Mouse (Mus musculus) brain, embryonic 14.5 days (tissue): ENCODE results near the gene Ephb1.

Experiments
- CTCF ChIP-seq: fragments of 200-500 bp; IDR thresholded peaks from 2 replicates; pipeline ENCODE4 v1.5.1; 2012; ENCODE audit warnings: inconsistent platforms, mild to moderate bottlenecking, moderate library complexity, borderline replicate concordance; ENCODE audit not compliant: insufficient read depth, insufficient read length; ENCODE audit errors: extremely low read depth
- POLR2A ChIP-seq: fragments of 200-500 bp; IDR thresholded peaks from 2 replicates; pipeline ENCODE4 v1.6.1; 2012; ENCODE audit warnings: mild to moderate bottlenecking, inconsistent platforms, borderline replicate concordance; ENCODE audit not compliant: poor library complexity, insufficient read depth, insufficient read length, severe bottlenecking; ENCODE audit errors: extremely low read depth

GRCm38 (mm10) chr9:102126510-102126909 is 228.0 kb downstream of the Ephb1 start:
- TF ChIP-seq CTCF (no peak), POLR2A (no peak)
